Mouse (Mus musculus): ENCODE data around the gene Plekhj1. TPM values are rescaled to one million over a fixed set of nuclear protein-coding genes. Genes with fewer than 3 reads are reported as not detected.
A peak's percentile ranks its signal among the peaks of the same experiment; 100 is the strongest.

Gene Plekhj1
- total RNA-seq, 1 experiment, result 77.2 TPM

GRCm38 (mm10) chr10:80754594-80755290, 43.7 kb downstream of the Plekhj1 start, which contains the start of gene Dot1l:
Gene Dot1l (plus strand): TSS chr10:80755206.
- peaks cover 0 to 16% of the 10 kb centered on the region in 2 experiments; a peak in 2 of 4 replicates for H3K4me1 ChIP-seq (ENCODE audit: control insufficient read depth in 2 of 2, insufficient read depth in 2 of 2, low read length in 2 of 2, poor library complexity in 1 of 2)
- H3K27ac ChIP-seq (ENCODE audit: insufficient read depth, low read depth, low read length, poor library complexity, severe bottlenecking), result peak within 1 kb of the TSS; percentile 90
- H3K9me3 ChIP-seq (ENCODE audit: control insufficient read depth, insufficient read depth, low read depth, low read length), result no peaks in the 10 kb centered on the region
- DNase-seq (ENCODE audit: low read depth, low spot score), result peak; percentile 94
- no peaks in the 10 kb centered on the region for H3K36me3 ChIP-seq (ENCODE audit: control insufficient read depth, insufficient read depth, low read length, poor library complexity, severe bottlenecking)
- in situ Hi-C loops (cut with MboI; ENCODE audit: low sequenced_read_pairs in 2 of 2, unreplicated experiment in 2 of 2), result no loop called here
- H3K4me3 ChIP-seq (ENCODE audit: insufficient read depth in 1 of 2, low read depth in 1 of 2, low read length in 2 of 2, poor library complexity in 1 of 2, severe bottlenecking in 1 of 2), result peak within 1 kb of the TSS; percentile 93 to 100
- H3K9ac ChIP-seq (ENCODE audit: insufficient read depth, low read depth, low read length, poor library complexity, severe bottlenecking), result peak within 1 kb of the TSS; percentile 99
- TF ChIP-seq ZNF384 (IDR thresholded peaks at IDR 0.05; ENCODE audit: low read depth, low read length) (0 out of 2 replicates have a peak, but pooled peaks have one; percentile 27), MAFK (IDR thresholded peaks at IDR 0.05; ENCODE audit: insufficient read depth, low read depth, low read length) (no peak), HCFC1 (IDR thresholded peaks at IDR 0.05; ENCODE audit: borderline replicate concordance, insufficient read depth, low read length) (peak; percentile 73; the same call in 1 of the 2 replicates), ZC3H11A (IDR thresholded peaks at IDR 0.05; ENCODE audit: borderline replicate concordance, low read depth, low read length) (no peak)

- Histone ChIP-seq H3K9ac (ENCODE audit: insufficient read depth, low read depth, low read length, poor library complexity, severe bottlenecking) (peak overlapping the region; percentile 52; the same call in 1 of the 2 replicates), H3K4me3 (ENCODE audit: insufficient read depth in 1 of 2, low read depth in 1 of 2, low read length in 2 of 2, poor library complexity in 1 of 2, severe bottlenecking in 1 of 2) (peak overlapping the region; percentile 50 to 57), H3K36me3 (ENCODE audit: control insufficient read depth, insufficient read depth, low read length, poor library complexity, severe bottlenecking) (no peaks in the 10 kb centered on the region), H3K9me3 (ENCODE audit: control insufficient read depth, insufficient read depth, low read depth, low read length) (no peaks in the 10 kb centered on the region), H3K27ac (ENCODE audit: insufficient read depth, low read depth, low read length, poor library complexity, severe bottlenecking) (no peak overlapping the region), H3K4me1 (ENCODE audit: control insufficient read depth in 2 of 2, insufficient read depth in 2 of 2, low read length in 2 of 2, poor library complexity in 1 of 2) (peaks cover 2 to 12% of the 10 kb centered on the region in 2 experiments; a peak in 3 of 4 replicates)
- no peak for TF ChIP-seq ZC3H11A (IDR thresholded peaks at IDR 0.05; ENCODE audit: borderline replicate concordance, low read depth, low read length)
- TF ChIP-seq MAFK (IDR thresholded peaks at IDR 0.05; ENCODE audit: insufficient read depth, low read depth, low read length), result no peak
- TF ChIP-seq HCFC1 (IDR thresholded peaks at IDR 0.05; ENCODE audit: borderline replicate concordance, insufficient read depth, low read length), result no peak
- no peak for TF ChIP-seq ZNF384 (IDR thresholded peaks at IDR 0.05; ENCODE audit: low read depth, low read length)
- TF ChIP-seq CHD2 (IDR thresholded peaks at IDR 0.05; ENCODE audit: low read depth, low read length), result no peak
- in situ Hi-C loops (cut with MboI; ENCODE audit: low sequenced_read_pairs in 2 of 2, unreplicated experiment in 2 of 2), result no loop called here
- peak; percentile 92 for DNase-seq (ENCODE audit: low read depth, low spot score)
Observed at GRCm38 (mm10) chr10:80752079-80752625, 46.3 kb downstream of the Plekhj1 start.

- no peak overlapping the region for H3K27ac ChIP-seq (ENCODE audit: insufficient read depth, low read depth, low read length, poor library complexity, severe bottlenecking)
- H3K9ac ChIP-seq (ENCODE audit: insufficient read depth, low read depth, low read length, poor library complexity, severe bottlenecking), result peak overlapping the region; percentile 52; the same call in 1 of the 2 replicates
- H3K4me1 ChIP-seq (ENCODE audit: control insufficient read depth in 2 of 2, insufficient read depth in 2 of 2, low read length in 2 of 2, poor library complexity in 1 of 2), result peaks cover 2 to 5% of the 10 kb centered on the region in 2 experiments; a peak in 3 of 4 replicates
- DNase-seq (ENCODE audit: low read depth, low spot score), result no peak
- peak overlapping the region; percentile 50 to 57 for H3K4me3 ChIP-seq (ENCODE audit: insufficient read depth in 1 of 2, low read depth in 1 of 2, low read length in 2 of 2, poor library complexity in 1 of 2, severe bottlenecking in 1 of 2)
- TF ChIP-seq ZNF384 (IDR thresholded peaks at IDR 0.05; ENCODE audit: low read depth, low read length) (no peak), HCFC1 (IDR thresholded peaks at IDR 0.05; ENCODE audit: borderline replicate concordance, insufficient read depth, low read length) (no peak), MAFK (IDR thresholded peaks at IDR 0.05; ENCODE audit: insufficient read depth, low read depth, low read length) (no peak), CHD2 (IDR thresholded peaks at IDR 0.05; ENCODE audit: low read depth, low read length) (no peak), ZC3H11A (IDR thresholded peaks at IDR 0.05; ENCODE audit: borderline replicate concordance, low read depth, low read length) (no peak; the same call in 1 of the 2 replicates)
- in situ Hi-C loops (cut with MboI; ENCODE audit: low sequenced_read_pairs in 2 of 2, unreplicated experiment in 2 of 2), result no loop called here
- H3K36me3 ChIP-seq (ENCODE audit: control insufficient read depth, insufficient read depth, low read length, poor library complexity, severe bottlenecking), result no peaks in the 10 kb centered on the region
- H3K9me3 ChIP-seq (ENCODE audit: control insufficient read depth, insufficient read depth, low read depth, low read length), result no peaks in the 10 kb centered on the region
Observed at GRCm38 (mm10) chr10:80751188-80751832, 47.1 kb downstream of the Plekhj1 start.

- peak; percentile 35; the same call in 1 of the 2 replicates for TF ChIP-seq HCFC1 (IDR thresholded peaks at IDR 0.05; ENCODE audit: borderline replicate concordance, insufficient read depth, low read length)
- TF ChIP-seq ZC3H11A (IDR thresholded peaks at IDR 0.05; ENCODE audit: borderline replicate concordance, low read depth, low read length), result 0 out of 2 replicates have a peak, but pooled peaks have one; percentile 4
- TF ChIP-seq MAFK (IDR thresholded peaks at IDR 0.05; ENCODE audit: insufficient read depth, low read depth, low read length), result no peak
- TF ChIP-seq CHD2 (IDR thresholded peaks at IDR 0.05; ENCODE audit: low read depth, low read length), result no peak
- in situ Hi-C loops (cut with MboI; ENCODE audit: low sequenced_read_pairs in 2 of 2, unreplicated experiment in 2 of 2), result no loop called here
- Histone ChIP-seq H3K4me3 (ENCODE audit: insufficient read depth in 1 of 2, low read depth in 1 of 2, low read length in 2 of 2, poor library complexity in 1 of 2, severe bottlenecking in 1 of 2) (no peak overlapping the region), H3K36me3 (ENCODE audit: control insufficient read depth, insufficient read depth, low read length, poor library complexity, severe bottlenecking) (no peaks in the 10 kb centered on the region), H3K9ac (ENCODE audit: insufficient read depth, low read depth, low read length, poor library complexity, severe bottlenecking) (no peak overlapping the region), H3K4me1 (ENCODE audit: control insufficient read depth in 2 of 2, insufficient read depth in 2 of 2, low read length in 2 of 2, poor library complexity in 1 of 2) (peaks cover 2 to 4% of the 10 kb centered on the region in 2 experiments; a peak in 3 of 4 replicates), H3K27ac (ENCODE audit: insufficient read depth, low read depth, low read length, poor library complexity, severe bottlenecking) (no peak overlapping the region), H3K9me3 (ENCODE audit: control insufficient read depth, insufficient read depth, low read depth, low read length) (no peaks in the 10 kb centered on the region)
- DNase-seq (ENCODE audit: low read depth, low spot score), result peak; percentile 83
Observed at GRCm38 (mm10) chr10:80748609-80749008, 49.8 kb downstream of the Plekhj1 start.
